Mouse (Mus musculus): ENCODE measurements around the gene Osbpl6.

The Osbpl6 gene

GRCm38 (mm10) chr2:76521585-76521984, 115.3 kb downstream of the Osbpl6 start:
- CTCF ChIA-PET: no interaction called here

GRCm38 (mm10) chr2:76524451-76524850, 118.1 kb downstream of the Osbpl6 start:
- ChIA-PET CTCF (no interaction called here), POLR2A (no interaction called here)

More at GRCm38 (mm10) chr2:76521585-76521984, 115.3 kb downstream of the Osbpl6 start:
- POLR2A ChIA-PET: interaction anchor here in 1 of 4 experiments (0.5 kb wide), 1 partner anchor 17 kb away, joined by 3 read pairs; no protein-coding TSS in a partner anchor

- CTCF ChIA-PET: no interaction called here
- POLR2A ChIA-PET: no interaction called here
These were observed 119.3 kb downstream of the Osbpl6 start for GRCm38 (mm10) chr2:76525645-76526044.

DNA sequence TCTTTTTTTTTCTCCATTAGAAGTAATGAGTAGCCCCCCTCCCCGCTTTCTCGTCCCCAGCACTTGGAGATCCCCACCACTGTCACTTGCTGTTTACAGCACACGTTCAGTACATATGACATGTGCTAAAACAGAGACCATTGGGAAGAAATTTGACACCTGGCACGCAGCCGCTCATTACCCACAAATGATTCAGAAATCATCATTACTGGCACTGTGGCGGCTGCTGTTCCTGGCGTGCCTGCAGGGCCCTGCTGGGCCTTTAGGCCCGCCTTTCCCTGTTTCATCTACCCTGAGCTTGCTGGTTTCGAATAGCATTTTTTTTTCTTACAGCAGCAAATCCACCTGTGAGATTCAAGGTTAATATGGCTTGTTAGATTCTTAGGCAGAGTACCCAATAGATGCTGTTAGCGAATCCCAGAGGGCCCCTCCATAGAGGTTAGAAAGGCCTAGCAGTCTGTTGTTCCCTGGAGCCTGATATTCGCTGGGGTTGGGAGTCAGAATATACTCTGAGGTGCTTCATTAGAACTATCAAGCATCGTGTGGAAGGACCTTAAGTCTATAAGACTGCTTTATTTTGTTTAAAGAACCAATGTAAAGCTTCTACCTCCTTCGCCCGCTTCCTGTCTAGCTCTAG, 126.3 kb downstream of the Osbpl6 start:
- CTCF ChIA-PET: interaction anchor here in 2 of 4 experiments (0.6 to 1.2 kb wide), 2 partner anchors 63 to 85 kb away, joined by 3 to 4 read pairs; no protein-coding TSS in a partner anchor
- POLR2A ChIA-PET: no interaction called here

- POLR2A ChIA-PET: no interaction called here
- CTCF ChIA-PET: no interaction called here
These were observed 128.6 kb downstream of the Osbpl6 start for GRCm38 (mm10) chr2:76534932-76535331.

- ChIA-PET CTCF (no interaction called here), POLR2A (no interaction called here)
These were observed 135.6 kb downstream of the Osbpl6 start for GRCm38 (mm10) chr2:76541900-76542299.

GRCm38 (mm10) chr2:76542921-76543320, 136.6 kb downstream of the Osbpl6 start:
- ChIA-PET CTCF (no interaction called here), POLR2A (no interaction called here)

GRCm38 (mm10) chr2:76545539-76545938, 139.2 kb downstream of the Osbpl6 start:
- ChIA-PET POLR2A (interaction anchor here in 2 of 4 experiments (0.6 to 0.8 kb wide), 3 partner anchors 31 to 102 kb away, joined by 3 to 5 read pairs (median 4); partner anchors contain the start of gene Prkra (in 1 of the 2)), CTCF (no interaction called here)

DNA sequence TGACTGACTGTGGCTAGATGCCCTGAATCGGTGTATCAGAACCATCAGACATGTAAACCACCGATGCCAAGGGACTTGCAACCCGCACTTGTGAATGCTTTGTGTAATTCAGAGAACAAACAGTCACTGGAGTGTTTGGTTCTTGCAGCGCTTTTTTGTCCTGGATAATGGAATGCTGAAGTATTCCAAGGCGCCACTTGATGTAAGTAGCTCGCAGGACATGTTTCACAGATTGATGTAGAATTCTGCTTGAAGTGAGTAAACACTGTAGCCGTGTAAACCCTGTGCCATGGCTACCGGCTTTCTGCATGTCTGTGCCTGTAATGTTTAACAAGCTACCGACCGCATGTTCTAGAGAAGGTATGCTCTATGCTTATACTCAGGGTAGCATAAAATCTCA, 141.9 kb downstream of the Osbpl6 start:
- ChIA-PET CTCF (interaction anchor here in 1 of 4 experiments (0.6 kb wide), 1 partner anchor 623 kb away, joined by 3 read pairs; no protein-coding TSS in a partner anchor), POLR2A (interaction anchor here in 1 of 4 experiments (1.1 kb wide), 1 partner anchor 9 kb away, joined by 6 read pairs; no protein-coding TSS in a partner anchor)

DNA sequence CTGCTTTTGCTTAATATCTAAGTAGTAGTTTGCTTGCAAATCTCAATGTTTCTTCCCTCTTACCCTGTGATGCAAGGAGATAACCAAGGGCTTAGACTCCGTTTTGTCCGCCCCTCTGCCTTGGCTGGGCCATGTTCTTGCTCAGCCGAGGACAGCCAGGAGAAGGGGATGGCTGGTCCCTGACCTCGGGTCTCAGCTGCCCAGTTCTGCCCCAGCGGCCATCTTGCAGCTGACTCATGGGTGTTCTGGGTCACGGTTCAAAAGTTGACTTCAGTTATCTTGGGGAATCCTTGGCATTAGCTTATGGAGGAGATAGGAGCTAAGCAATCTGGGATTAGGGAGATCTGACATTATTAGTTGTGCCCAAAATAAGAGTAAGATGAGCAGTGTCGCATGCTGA, 142.5 kb downstream of the Osbpl6 start:
- ChIA-PET CTCF (interaction anchor here in 1 of 4 experiments (0.6 kb wide), 1 partner anchor 622 kb away, joined by 3 read pairs; no protein-coding TSS in a partner anchor), POLR2A (interaction anchor here in 1 of 4 experiments (1.1 kb wide), 1 partner anchor 10 kb away, joined by 6 read pairs; no protein-coding TSS in a partner anchor)

- ChIA-PET CTCF (no interaction called here), POLR2A (interaction anchor here in 1 of 4 experiments (1.1 kb wide), 1 partner anchor 10 kb away, joined by 6 read pairs; no protein-coding TSS in a partner anchor)
These were observed 143.0 kb downstream of the Osbpl6 start for GRCm38 (mm10) chr2:76549316-76549715.

DNA sequence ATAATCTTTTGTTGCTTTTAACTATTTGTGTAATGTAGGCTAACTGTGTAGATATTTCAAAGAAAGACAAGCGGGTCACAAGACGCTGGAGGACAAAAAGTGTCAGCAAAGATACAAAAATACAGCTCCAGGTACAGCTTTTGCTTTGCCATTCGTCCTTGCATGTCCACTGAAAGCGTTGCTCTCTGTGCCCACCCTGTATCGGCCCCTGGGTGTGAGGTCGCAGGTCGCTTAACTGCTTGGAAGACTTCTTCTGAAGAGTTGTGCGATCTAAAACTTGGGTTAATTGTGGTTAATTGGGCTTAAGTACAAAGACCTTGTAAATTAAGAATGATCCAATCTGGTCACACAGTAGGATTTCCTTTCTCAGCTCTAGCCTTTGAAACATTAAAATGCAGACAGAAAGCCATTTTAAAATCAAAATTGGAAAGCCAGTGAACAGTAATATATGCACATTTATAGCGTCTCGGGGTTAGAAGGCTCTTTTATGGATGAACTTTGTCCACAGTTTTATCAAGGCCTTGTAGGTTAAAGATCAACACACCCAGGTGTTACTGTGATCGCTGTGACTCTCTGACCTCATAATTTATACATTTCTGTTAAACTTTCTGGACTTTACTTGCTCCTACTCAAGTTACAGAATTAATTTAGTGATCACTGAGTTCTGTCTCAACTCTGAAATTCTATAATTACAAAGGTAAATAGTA, 149.7 kb downstream of the Osbpl6 start:
- CTCF ChIA-PET: interaction anchor here in 1 of 4 experiments (0.5 kb wide), 1 partner anchor 154 kb away, joined by 3 read pairs; no protein-coding TSS in a partner anchor
- POLR2A ChIA-PET: no interaction called here

GRCm38 (mm10) chr2:76560146-76560545, 153.8 kb downstream of the Osbpl6 start:
- POLR2A ChIA-PET: no interaction called here
- CTCF ChIA-PET: no interaction called here

DNA sequence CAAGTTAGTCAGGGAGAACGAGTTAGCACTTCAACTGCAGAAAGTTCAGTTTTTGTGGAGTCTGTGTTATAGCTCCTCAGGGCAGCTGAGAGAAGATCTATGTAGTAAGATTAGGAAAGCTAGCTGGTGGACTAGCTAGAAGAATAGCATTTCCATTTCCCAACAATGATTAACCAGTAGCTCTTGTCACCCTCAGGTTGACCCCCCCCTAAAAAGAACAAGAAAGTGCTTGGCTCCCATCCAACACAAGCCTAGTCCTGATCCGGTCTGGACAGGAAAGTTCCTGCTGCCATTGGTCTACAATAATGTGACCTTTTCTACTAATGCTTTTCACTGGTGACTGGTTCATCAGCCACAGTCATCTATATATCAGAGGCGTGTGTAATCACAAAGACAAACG, 157.6 kb downstream of the Osbpl6 start:
- CTCF ChIA-PET: no interaction called here
- POLR2A ChIA-PET: no interaction called here

- CTCF ChIA-PET: no interaction called here
- POLR2A ChIA-PET: no interaction called here
These were observed 160.7 kb downstream of the Osbpl6 start for GRCm38 (mm10) chr2:76566933-76567551.

- CTCF ChIA-PET: interaction anchor here in 1 of 4 experiments (1.2 kb wide), 1 partner anchor 28 kb away, joined by 3 read pairs; no protein-coding TSS in a partner anchor
These were observed 165.2 kb downstream of the Osbpl6 start for GRCm38 (mm10) chr2:76571543-76571942.

GRCm38 (mm10) chr2:76578911-76579310, 172.6 kb downstream of the Osbpl6 start:
- ChIA-PET CTCF (no interaction called here), POLR2A (no interaction called here)

More at GRCm38 (mm10) chr2:76571543-76571942, 165.2 kb downstream of the Osbpl6 start:
- POLR2A ChIA-PET: no interaction called here

- CTCF ChIA-PET: interaction anchor here in 2 of 4 experiments (0.5 kb wide), 2 partner anchors 227 to 252 kb away, joined by 3 read pairs; no protein-coding TSS in a partner anchor
- POLR2A ChIA-PET: no interaction called here
These were observed 178.8 kb downstream of the Osbpl6 start for GRCm38 (mm10) chr2:76585090-76585489.

DNA sequence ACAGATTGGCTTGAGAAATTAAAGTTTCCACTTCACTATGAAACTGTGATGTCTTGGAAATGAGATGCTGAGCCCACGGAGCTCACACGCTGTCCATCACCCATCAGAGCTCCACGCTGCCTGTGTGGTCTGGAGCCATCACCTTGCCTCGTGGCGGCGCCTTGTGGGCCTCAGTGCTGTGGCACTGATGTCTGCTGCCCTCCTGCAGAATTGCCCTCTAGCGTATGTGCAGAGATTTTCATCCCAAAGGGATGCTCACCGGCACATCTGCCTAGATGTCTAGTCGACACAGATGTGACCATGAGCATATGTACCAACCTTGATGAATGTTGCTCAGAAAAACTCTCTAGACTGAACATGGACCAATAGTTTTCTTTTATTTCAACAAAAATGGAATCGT, 180.6 kb downstream of the Osbpl6 start:
- CTCF ChIA-PET: interaction anchor here in 1 of 4 experiments (0.7 kb wide), 1 partner anchor 1104 kb away, joined by 4 read pairs; no protein-coding TSS in a partner anchor
- POLR2A ChIA-PET: no interaction called here

GRCm38 (mm10) chr2:76590221-76590620, 183.9 kb downstream of the Osbpl6 start:
- ChIA-PET POLR2A (interaction anchor here in 1 of 4 experiments (1.2 kb wide), 1 partner anchor 126 kb away, joined by 3 read pairs; no protein-coding TSS in a partner anchor), CTCF (no interaction called here)

Measured in embryonic stem cell, embryonic (primary cell).